Mouse (Mus musculus) limb, embryonic 11.5 days (tissue): Measurements from ENCODE around the gene Sirpa. TPM values are rescaled to one million over a fixed set of nuclear protein-coding genes. Genes with fewer than 3 reads are reported as not detected.

Source experiments
- ATAC-seq: fragments of 200-750 bp; cut with Nextera tagmentation; 2 replicates; pipeline ENCODE4 v1.8.0; 2017; ENCODE audit warnings: low read depth; ENCODE audit not compliant: insufficient number of reproducible peaks, low FRiP score, low TSS enrichment
- DNase-seq: peaks from one replicate; pipeline ENCODE4 v3.0.0-alpha.2; 2015; ENCODE audit warnings: low spot score
- H3K27ac ChIP-seq: fragments of 300-500 bp; sonication (generic); replicated peaks from 2 replicates; pipeline ENCODE4 v1.5.1; 2014; ENCODE audit warnings: low read depth, mild to moderate bottlenecking, low read length
- H3K27me3 ChIP-seq: fragments of 300-500 bp; sonication (generic); 2 replicates; pipeline ENCODE4 v1.6.1; 2014; ENCODE audit warnings: mild to moderate bottlenecking, low read length, mixed read lengths; ENCODE audit not compliant: control insufficient read depth, insufficient read depth
- H3K36me3 ChIP-seq: fragments of 300-500 bp; sonication (generic); 2 replicates; pipeline ENCODE4 v1.6.1; 2014; ENCODE audit warnings: mild to moderate bottlenecking, low read length, moderate library complexity, mixed read lengths; ENCODE audit not compliant: control insufficient read depth, insufficient read depth
- H3K4me1 ChIP-seq: fragments of 300-500 bp; sonication (generic); 2 replicates; pipeline ENCODE4 v1.6.1; 2014; ENCODE audit warnings: low read length, mixed read lengths; ENCODE audit not compliant: control insufficient read depth, insufficient read depth
- H3K4me2 ChIP-seq: fragments of 300-500 bp; sonication (generic); 2 replicates; pipeline ENCODE4 v1.6.1; 2014; ENCODE audit warnings: low read depth, mild to moderate bottlenecking, moderate library complexity; ENCODE audit not compliant: severe bottlenecking
- H3K4me3 ChIP-seq: fragments of 300-500 bp; sonication (generic); 2 replicates; pipeline ENCODE4 v1.5.1; 2014; ENCODE audit warnings: low read depth, low read length
- H3K9ac ChIP-seq: fragments of 300-500 bp; sonication (generic); 2 replicates; pipeline ENCODE4 v1.6.1; 2014; ENCODE audit warnings: mild to moderate bottlenecking, low read length
- H3K9me3 ChIP-seq: fragments of 300-500 bp; sonication (generic); 2 replicates; pipeline ENCODE4 v1.6.1; 2016; ENCODE audit warnings: low read length; ENCODE audit not compliant: control insufficient read depth
- WGBS: fragments of 180-500 bp; shearing (Covaris S2); extraction: QIAGEN DNeasy Blood & Tissue Kit; methylation state at CpG from one replicate; pipeline ENCODE4 v1.1.7; 2014; 5-methylcytosine and 5-hydroxymethylcytosine counted together
- polyA plus RNA-seq: library from polyadenylated mRNA; unstranded; fragments of >200 nt; fragmentation: Nextera tagmentation; extraction: Ambion mirVana; gene quantifications from 2 replicates; pipeline ENCODE4 v1.2.1, GENCODE M21; 2014

The Sirpa gene
- 15.2 and 16.0 TPM in 2 replicates for polyA plus RNA-seq

GRCm38 (mm10) chr2:129592459-129593140, at the start of gene Sirpa:
Gene Sirpa (plus strand): TSS chr2:129592835.
- H3K4me1 ChIP-seq, result 0 out of 2 replicates have a peak, but pooled peaks cover 2% of the 10 kb centered on the region
- H3K4me2 ChIP-seq, result peak within 1 kb of the TSS; percentile 61
- H3K27me3 ChIP-seq, result 0 out of 2 replicates have a peak, but pooled peaks cover 4% of the 10 kb centered on the region
- H3K36me3 ChIP-seq, result no peaks in the 10 kb centered on the region
- 0% methylated on average over 37 of the region's 43 CpGs for WGBS
- H3K27ac ChIP-seq, result peak within 1 kb of the TSS; percentile 59; the same call in 1 of the 2 replicates
- ATAC-seq (peak; percentile 79), DNase-seq (peak; percentile 76)
- H3K9me3 ChIP-seq, result no peaks in the 10 kb centered on the region
- H3K4me3 ChIP-seq, result peak within 1 kb of the TSS; percentile 60
- H3K9ac ChIP-seq, result peak within 1 kb of the TSS; percentile 80

- 67% methylated on average over 4 of the region's 4 CpGs for WGBS
- no peak for ATAC-seq
Observed at GRCm38 (mm10) chr2:129544448-129544847, 48.2 kb upstream of the Sirpa start.

GRCm38 (mm10) chr2:129544919-129545318, 47.7 kb upstream of the Sirpa start:
- H3K36me3 ChIP-seq, result no peaks in the 10 kb centered on the region
- H3K9me3 ChIP-seq, result no peaks in the 10 kb centered on the region
- WGBS, result 80% methylated on average over 3 of the region's 3 CpGs
- H3K4me2 ChIP-seq, result no peak overlapping the region
- peaks cover 22% of the 10 kb centered on the region for H3K27me3 ChIP-seq
- H3K27ac ChIP-seq, result 0 out of 2 replicates have a peak overlapping the region, but pooled peaks have one; percentile 4
- DNase-seq (no peak), ATAC-seq (no peak)
- no peak overlapping the region for H3K9ac ChIP-seq
- H3K4me1 ChIP-seq, result peaks cover 12% of the 10 kb centered on the region
- H3K4me3 ChIP-seq, result no peak overlapping the region

More at GRCm38 (mm10) chr2:129544448-129544847, 48.2 kb upstream of the Sirpa start:
- Histone ChIP-seq H3K9me3 (no peaks in the 10 kb centered on the region), H3K4me3 (no peak overlapping the region), H3K4me1 (peaks cover 11% of the 10 kb centered on the region), H3K4me2 (no peak overlapping the region), H3K9ac (no peak overlapping the region), H3K27me3 (peaks cover 22% of the 10 kb centered on the region), H3K36me3 (no peaks in the 10 kb centered on the region), H3K27ac (no peak overlapping the region)
- no peak for DNase-seq

GRCm38 (mm10) chr2:129545596-129545995, 47.0 kb upstream of the Sirpa start:
- Histone ChIP-seq H3K27ac (no peak overlapping the region), H3K9ac (no peak overlapping the region), H3K4me1 (peaks cover 6% of the 10 kb centered on the region), H3K27me3 (peaks cover 22% of the 10 kb centered on the region), H3K36me3 (no peaks in the 10 kb centered on the region), H3K4me2 (no peak overlapping the region), H3K4me3 (no peak overlapping the region), H3K9me3 (no peaks in the 10 kb centered on the region)
- no peak for DNase-seq
- ATAC-seq, result no peak
- 86% methylated on average over 7 of the region's 7 CpGs for WGBS

- no peak overlapping the region for H3K27ac ChIP-seq
- no peak overlapping the region for H3K4me3 ChIP-seq
- no peaks in the 10 kb centered on the region for H3K9me3 ChIP-seq
- peaks cover 4% of the 10 kb centered on the region; the same call in 1 of the 2 replicates for H3K4me1 ChIP-seq
- ATAC-seq, result no peak
- H3K4me2 ChIP-seq, result no peak overlapping the region
- no peak for DNase-seq
- H3K9ac ChIP-seq, result no peak overlapping the region
- 43% methylated on average over 3 of the region's 3 CpGs for WGBS
- no peaks in the 10 kb centered on the region for H3K36me3 ChIP-seq
- H3K27me3 ChIP-seq, result peaks cover 13% of the 10 kb centered on the region
Observed at GRCm38 (mm10) chr2:129546772-129547171, 45.9 kb upstream of the Sirpa start.

- Histone ChIP-seq H3K4me3 (no peak overlapping the region), H3K36me3 (no peaks in the 10 kb centered on the region), H3K9ac (no peak overlapping the region), H3K4me2 (no peak overlapping the region), H3K9me3 (no peaks in the 10 kb centered on the region), H3K27me3 (0 out of 2 replicates have a peak, but pooled peaks cover 2% of the 10 kb centered on the region), H3K27ac (no peak overlapping the region), H3K4me1 (peaks cover 4% of the 10 kb centered on the region; the same call in 1 of the 2 replicates)
- WGBS, result 38% methylated on average over 9 of the region's 9 CpGs
- ATAC-seq (no peak), DNase-seq (no peak)
Observed at GRCm38 (mm10) chr2:129549537-129550135, 43.0 kb upstream of the Sirpa start.

GRCm38 (mm10) chr2:129550781-129551180, 41.9 kb upstream of the Sirpa start:
- peaks cover 4% of the 10 kb centered on the region; the same call in 1 of the 2 replicates for H3K4me1 ChIP-seq
- no peak for DNase-seq
- H3K4me2 ChIP-seq, result no peak overlapping the region
- H3K36me3 ChIP-seq, result no peaks in the 10 kb centered on the region
- no peak overlapping the region for H3K9ac ChIP-seq
- H3K27me3 ChIP-seq, result 0 out of 2 replicates have a peak, but pooled peaks cover 2% of the 10 kb centered on the region
- 80% methylated on average over 2 of the region's 2 CpGs for WGBS
- no peak overlapping the region for H3K27ac ChIP-seq
- no peaks in the 10 kb centered on the region for H3K9me3 ChIP-seq
- ATAC-seq, result no peak
- H3K4me3 ChIP-seq, result no peak overlapping the region

- Histone ChIP-seq H3K4me1 (no peaks in the 10 kb centered on the region), H3K4me2 (no peak overlapping the region), H3K36me3 (no peaks in the 10 kb centered on the region), H3K9ac (no peak overlapping the region), H3K4me3 (no peak overlapping the region), H3K27me3 (no peaks in the 10 kb centered on the region), H3K27ac (no peak overlapping the region), H3K9me3 (no peaks in the 10 kb centered on the region)
- DNase-seq, result no peak
- WGBS, result 70% methylated on average over 6 of the region's 6 CpGs
- ATAC-seq, result no peak
Observed at GRCm38 (mm10) chr2:129556081-129556480, 36.6 kb upstream of the Sirpa start.
